14 mouse cellular contexts compared by ENCODE assay signal in the genomic region with DNA sequence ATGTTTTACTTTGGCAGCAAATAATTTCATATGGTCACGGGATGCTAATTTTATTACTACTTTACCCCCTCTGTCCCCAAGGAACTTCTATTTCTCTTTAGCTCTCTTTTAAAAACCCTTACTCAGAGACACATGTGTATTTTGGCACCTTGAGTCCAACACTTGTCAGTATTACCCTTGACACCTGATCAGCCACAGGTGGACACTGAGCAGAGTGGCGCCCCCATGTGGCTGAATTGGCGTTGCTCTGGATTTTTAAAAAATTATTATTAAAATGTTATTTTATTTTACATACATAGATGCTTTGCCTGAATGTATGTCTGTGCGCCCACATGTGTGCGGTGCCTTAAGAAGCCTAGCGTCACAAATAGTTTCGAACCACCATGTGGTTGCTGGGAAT. TPM values are rescaled to one million over a fixed set of nuclear protein-coding genes. Genes with fewer than 3 reads are reported as not detected.
A peak's percentile ranks its signal among the peaks of the same experiment; 100 is the strongest.
DNase-seq lines count a peak whose midpoint lies in the region; ATAC-seq and TF ChIP-seq lines count a peak whose summit lies in the region.
"Had no signal": no experiment of that assay in that cellular context is flagged by ENCODE, and none has a peak within 500 bp of the region (broad histone marks: within the 10 kb centered on the region; RNA-seq: fewer than 3 reads in every experiment).

No protein-coding gene starts in this region.

- H3K27me3 ChIP-seq in heart, adult 2 months (ENCODE audit: control insufficient read depth, insufficient read depth, low read length), result no peaks in the 10 kb centered on the region
- no peaks in the 10 kb centered on the region for H3K27me3 ChIP-seq in liver, adult 2 months (ENCODE audit: control insufficient read depth, insufficient read depth, low read length)
- H3K27me3 ChIP-seq in liver, embryonic 11.5 days (replicated peaks; ENCODE audit: control insufficient read depth, insufficient read depth, low read length), result no peaks in the 10 kb centered on the region
- no peaks in the 10 kb centered on the region for H3K27me3 ChIP-seq in ES-Bruce4 (ENCODE audit: control insufficient read depth, insufficient read depth, low read length, poor library complexity, severe bottlenecking)
- no peaks in the 10 kb centered on the region for H3K27me3 ChIP-seq in midbrain, embryonic 11.5 days (ENCODE audit: control insufficient read depth, insufficient read depth, low read length)
- H3K27me3 ChIP-seq in forebrain, embryonic 14.5 days (replicated peaks; ENCODE audit: control insufficient read depth, insufficient read depth, low read length), result no peaks in the 10 kb centered on the region
- H3K27me3 ChIP-seq: limb, embryonic 15.5 days; midbrain, embryonic 13.5 days had no signal

- DNase-seq in heart, adult 2 months, result no peak
- DNase-seq in heart, postnatal 25 days (ENCODE audit: low spot score), result no peak
- DNase-seq in liver, adult 2 months (ENCODE audit: extremely low read depth, low read depth, low spot score), result peak; percentile 59
- no peak for DNase-seq in liver, embryonic 11.5 days (ENCODE audit: low spot score)
- DNase-seq in midbrain, embryonic 11.5 days (ENCODE audit: low spot score, missing footprints), result no peak
- DNase-seq in forebrain, embryonic 14.5 days (ENCODE audit: low spot score), result no peak
- DNase-seq: cerebellum, adult 9-11 months; gastrocnemius, postnatal 14 days; thymus, postnatal 14 days had no signal

- no peak overlapping the region for H3K27ac ChIP-seq in heart, adult 2 months
- no peak overlapping the region for H3K27ac ChIP-seq in liver, adult 2 months (replicated peaks; ENCODE audit: insufficient read depth, low read depth, low read length)
- no peak overlapping the region for H3K27ac ChIP-seq in liver, embryonic 11.5 days (ENCODE audit: low read depth, low read length)
- H3K27ac ChIP-seq in ES-Bruce4 (ENCODE audit: insufficient read depth, low read length), result no peak overlapping the region
- no peak overlapping the region for H3K27ac ChIP-seq in embryonic fibroblast, embryonic 13.5 days (ENCODE audit: insufficient read depth, low read length)
- no peak overlapping the region for H3K27ac ChIP-seq in midbrain, embryonic 11.5 days (ENCODE audit: low read depth, low read length)
- no peak overlapping the region for H3K27ac ChIP-seq in forebrain, embryonic 14.5 days (ENCODE audit: low read depth, low read length)
- H3K27ac ChIP-seq: forebrain, embryonic 10.5 days; midbrain, embryonic 13.5 days had no signal

- H3K4me1 ChIP-seq in heart, adult 2 months (ENCODE audit: control insufficient read depth, insufficient read depth, low read length), result peaks cover 14% of the 10 kb centered on the region
- peaks cover 32% of the 10 kb centered on the region for H3K4me1 ChIP-seq in liver, adult 2 months (ENCODE audit: control insufficient read depth, insufficient read depth, low read length)
- H3K4me1 ChIP-seq in liver, embryonic 11.5 days (replicated peaks; ENCODE audit: control insufficient read depth, insufficient read depth, low read length), result no peaks in the 10 kb centered on the region
- no peaks in the 10 kb centered on the region for H3K4me1 ChIP-seq in ES-Bruce4 (ENCODE audit: control insufficient read depth, insufficient read depth, low read length)
- no peaks in the 10 kb centered on the region for H3K4me1 ChIP-seq in embryonic fibroblast, embryonic 13.5 days (ENCODE audit: control insufficient read depth, insufficient read depth, low read length)
- H3K4me1 ChIP-seq in midbrain, embryonic 11.5 days (ENCODE audit: control insufficient read depth, insufficient read depth, low read length), result no peaks in the 10 kb centered on the region
- H3K4me1 ChIP-seq in forebrain, embryonic 14.5 days (ENCODE audit: control insufficient read depth, insufficient read depth, low read length), result no peaks in the 10 kb centered on the region
- H3K4me1 ChIP-seq: forebrain, embryonic 10.5 days; midbrain, embryonic 13.5 days had no signal

- TF ChIP-seq CTCF in heart, adult 2 months (IDR thresholded peaks at IDR 0.05), result peak; percentile 63
- peak; percentile 65 for TF ChIP-seq CTCF in liver, adult 2 months (IDR thresholded peaks at IDR 0.05; ENCODE audit: low read depth, low read length)
- TF ChIP-seq CTCF in ES-Bruce4 (IDR thresholded peaks at IDR 0.05; ENCODE audit: low read depth, low read length), result peak; percentile 35
- TF ChIP-seq CTCF in embryonic fibroblast, embryonic 13.5 days (IDR thresholded peaks at IDR 0.05; ENCODE audit: borderline replicate concordance, insufficient read depth, low read length), result peak; percentile 16; the same call in 1 of the 2 replicates

- no peaks in the 10 kb centered on the region for H3K36me3 ChIP-seq in heart, adult 2 months (ENCODE audit: control insufficient read depth, insufficient read depth, low read length)
- H3K36me3 ChIP-seq in liver, adult 2 months (ENCODE audit: control insufficient read depth, insufficient read depth, low read length), result peaks cover 1% of the 10 kb centered on the region; the same call in 1 of the 2 replicates
- no peaks in the 10 kb centered on the region for H3K36me3 ChIP-seq in liver, embryonic 11.5 days (ENCODE audit: control insufficient read depth, insufficient read depth, low read length)
- no peaks in the 10 kb centered on the region for H3K36me3 ChIP-seq in ES-Bruce4 (ENCODE audit: control insufficient read depth, insufficient read depth, low read length, poor library complexity, severe bottlenecking)
- no peaks in the 10 kb centered on the region for H3K36me3 ChIP-seq in midbrain, embryonic 11.5 days (ENCODE audit: control insufficient read depth, insufficient read depth, low read length)
- H3K36me3 ChIP-seq in forebrain, embryonic 14.5 days (ENCODE audit: control insufficient read depth, insufficient read depth, low read length), result no peaks in the 10 kb centered on the region
- H3K36me3 ChIP-seq: forebrain, embryonic 10.5 days; limb, embryonic 15.5 days; midbrain, embryonic 13.5 days had no signal

- no peak overlapping the region for H3K4me3 ChIP-seq in heart, adult 2 months
- no peak overlapping the region for H3K4me3 ChIP-seq in liver, adult 2 months (ENCODE audit: insufficient read depth, low read depth, low read length)
- H3K4me3 ChIP-seq in liver, embryonic 11.5 days (ENCODE audit: low read depth, low read length), result no peak overlapping the region
- H3K4me3 ChIP-seq in ES-Bruce4 (ENCODE audit: low read depth, low read length), result no peak overlapping the region
- no peak overlapping the region for H3K4me3 ChIP-seq in embryonic fibroblast, embryonic 13.5 days (ENCODE audit: insufficient read depth, low read length)
- H3K4me3 ChIP-seq in midbrain, embryonic 11.5 days (ENCODE audit: low read depth, low read length), result no peak overlapping the region
- H3K4me3 ChIP-seq in forebrain, embryonic 14.5 days (ENCODE audit: low read depth, low read length), result no peak overlapping the region
- H3K4me3 ChIP-seq: forebrain, embryonic 10.5 days; limb, embryonic 15.5 days; midbrain, embryonic 13.5 days had no signal

- no peaks in the 10 kb centered on the region for H3K79me2 ChIP-seq in heart, adult 2 months (replicated peaks; ENCODE audit: control insufficient read depth, insufficient read depth, low read length)
- H3K79me2 ChIP-seq in liver, adult 2 months (ENCODE audit: control insufficient read depth, insufficient read depth, low read length), result peaks cover 61% of the 10 kb centered on the region; the same call in 1 of the 2 replicates

- H3K9me3 ChIP-seq in liver, embryonic 11.5 days (ENCODE audit: control insufficient read depth, low read length), result no peaks in the 10 kb centered on the region
- no peaks in the 10 kb centered on the region for H3K9me3 ChIP-seq in ES-Bruce4 (replicated peaks; ENCODE audit: control insufficient read depth, insufficient read depth, low read length, poor library complexity, severe bottlenecking)
- no peaks in the 10 kb centered on the region for H3K9me3 ChIP-seq in midbrain, embryonic 11.5 days (ENCODE audit: control insufficient read depth, low read length)
- no peaks in the 10 kb centered on the region for H3K9me3 ChIP-seq in forebrain, embryonic 14.5 days (replicated peaks; ENCODE audit: control insufficient read depth, low read length)
- H3K9me3 ChIP-seq: forebrain, embryonic 10.5 days; limb, embryonic 15.5 days; midbrain, embryonic 13.5 days had no signal

- TF ChIP-seq EP300 in heart, adult 2 months (IDR thresholded peaks at IDR 0.05; ENCODE audit: insufficient read depth, low read depth, low read length), result no peak
- TF ChIP-seq EP300 in ES-Bruce4 (IDR thresholded peaks at IDR 0.05; ENCODE audit: insufficient read depth, low read depth, low read length), result no peak

- H3K9ac ChIP-seq in heart, adult 2 months (ENCODE audit: low read depth, low read length), result no peak overlapping the region
- H3K9ac ChIP-seq in liver, adult 2 months (ENCODE audit: low read depth, low read length), result no peak overlapping the region
- no peak overlapping the region for H3K9ac ChIP-seq in liver, embryonic 11.5 days (ENCODE audit: low read depth, low read length)
- no peak overlapping the region for H3K9ac ChIP-seq in ES-Bruce4 (ENCODE audit: low read depth, poor library complexity, severe bottlenecking)
- H3K9ac ChIP-seq in midbrain, embryonic 11.5 days (ENCODE audit: low read length), result no peak overlapping the region
- no peak overlapping the region for H3K9ac ChIP-seq in forebrain, embryonic 14.5 days (ENCODE audit: low read length)
- H3K9ac ChIP-seq: limb, embryonic 15.5 days; midbrain, embryonic 13.5 days had no signal

- no peak for ATAC-seq in liver, embryonic 11.5 days (replicated peaks; ENCODE audit: low FRiP score)
- no peak for ATAC-seq in midbrain, embryonic 11.5 days (ENCODE audit: low FRiP score)
- ATAC-seq in forebrain, embryonic 14.5 days, result no peak
- ATAC-seq: midbrain, embryonic 13.5 days had no signal

- H3K4me2 ChIP-seq in liver, embryonic 11.5 days, result no peak overlapping the region
- no peak overlapping the region for H3K4me2 ChIP-seq in midbrain, embryonic 11.5 days
- no peak overlapping the region for H3K4me2 ChIP-seq in forebrain, embryonic 14.5 days (ENCODE audit: low read length)
- H3K4me2 ChIP-seq: limb, embryonic 15.5 days; midbrain, embryonic 13.5 days had no signal

- 71% methylated on average over 7 of the region's 7 CpGs for WGBS in heart, adult 2 months
- WGBS in liver, adult 2 months, result 79% methylated on average over 7 of the region's 7 CpGs
- 70% methylated on average over 7 of the region's 7 CpGs for WGBS in liver, embryonic 11.5 days
- 80% methylated on average over 7 of the region's 7 CpGs for WGBS in midbrain, embryonic 11.5 days
- WGBS in forebrain, embryonic 14.5 days, result 81% methylated on average over 7 of the region's 7 CpGs

- intact Hi-C loops in heart, adult 2 months (cut with DNase I), result no loop called here
- intact Hi-C loops in heart, postnatal 25 days (cut with DNase I), result no loop called here

- TF ChIP-seq POLR2A in heart, adult 2 months (IDR thresholded peaks at IDR 0.05; ENCODE audit: insufficient read depth, low read depth, low read length), result no peak
- TF ChIP-seq POLR2A in liver, adult 2 months (IDR thresholded peaks at IDR 0.05; ENCODE audit: extremely low read depth, insufficient read depth, low read length), result no peak
- TF ChIP-seq POLR2A in ES-Bruce4 (IDR thresholded peaks at IDR 0.05; ENCODE audit: insufficient read depth, low read length), result no peak
- TF ChIP-seq POLR2A in embryonic fibroblast, embryonic 13.5 days (IDR thresholded peaks at IDR 0.05; ENCODE audit: low read depth, low read length), result no peak

RNA-seq across cellular contexts. Expression of gene Eva1a, which starts 14.0 kb away (rescaled TPM):
- total RNA-seq in heart, adult 2 months (2021), result 1 to 10 TPM; 1.8 to 2.4 TPM
- polyA plus RNA-seq in heart, adult 2 months (2012; rRNA removed), result 2.0 and 2.5 TPM in 2 replicates
- total RNA-seq in heart, postnatal 25 days (2021), result 1 to 10 TPM; 1.9 to 2.9 TPM
- 97.7 and 104 TPM in 2 replicates for total RNA-seq in liver, adult 2 months (2014; rRNA removed)
- 75.4 and 87.4 TPM in 2 replicates for polyA plus RNA-seq in liver, adult 2 months (2012; rRNA removed)
- polyA plus RNA-seq in liver, embryonic 11.5 days (2014; fragmentation: Nextera tagmentation; extraction: Ambion mirVana), result 4.2 and 4.6 TPM in 2 replicates
- 0.79 and 2.2 TPM in 2 replicates for polyA plus RNA-seq in ES-Bruce4 (2011; ENCODE audit: insufficient read depth, insufficient read length, low read depth, missing spikeins)
- 3.6 and 4.6 TPM in 2 replicates for polyA plus RNA-seq in embryonic fibroblast, embryonic 13.5 days (2011; ENCODE audit: insufficient read length, low read depth, missing spikeins)
- polyA plus RNA-seq in midbrain, embryonic 11.5 days (2014; fragmentation: Nextera tagmentation; extraction: Ambion mirVana), result 2.4 and 2.7 TPM in 2 replicates
- 1.1 TPM in 2 replicates for polyA plus RNA-seq in forebrain, embryonic 14.5 days (2014; fragmentation: Nextera tagmentation; extraction: Ambion mirVana)

Comparison
In these comparisons a context has a peak if more than half of its experiments do, and no peak if none do; other contexts are left out.
1. RNA of gene Eva1a, which starts 14.0 kb away (polyA plus RNA-seq): 75.4 to 87.4 TPM in liver, adult 2 months; 4.2 to 4.6 TPM in liver, embryonic 11.5 days, 3.6 to 4.6 TPM in embryonic fibroblast, embryonic 13.5 days, 2.4 to 2.7 TPM in midbrain, embryonic 11.5 days, 2.0 to 2.5 TPM in heart, adult 2 months, 1.1 TPM in forebrain, embryonic 14.5 days and 0.79 to 2.2 TPM in ES-Bruce4; every median in the first group is over 10 times any median in the second.
2. Peak in every context shown above with its lines, with median percentiles within 50 percentile points of each other: CTCF ChIP-seq.